Mouse (Mus musculus): ENCODE data around the gene Lsg1. TPM values are rescaled to one million over a fixed set of nuclear protein-coding genes. Genes with fewer than 3 reads are reported as not detected.

The Lsg1 gene
- total RNA-seq, 2 experiments from 2014 or later, result 19.5 to 20.2 TPM

DNA sequence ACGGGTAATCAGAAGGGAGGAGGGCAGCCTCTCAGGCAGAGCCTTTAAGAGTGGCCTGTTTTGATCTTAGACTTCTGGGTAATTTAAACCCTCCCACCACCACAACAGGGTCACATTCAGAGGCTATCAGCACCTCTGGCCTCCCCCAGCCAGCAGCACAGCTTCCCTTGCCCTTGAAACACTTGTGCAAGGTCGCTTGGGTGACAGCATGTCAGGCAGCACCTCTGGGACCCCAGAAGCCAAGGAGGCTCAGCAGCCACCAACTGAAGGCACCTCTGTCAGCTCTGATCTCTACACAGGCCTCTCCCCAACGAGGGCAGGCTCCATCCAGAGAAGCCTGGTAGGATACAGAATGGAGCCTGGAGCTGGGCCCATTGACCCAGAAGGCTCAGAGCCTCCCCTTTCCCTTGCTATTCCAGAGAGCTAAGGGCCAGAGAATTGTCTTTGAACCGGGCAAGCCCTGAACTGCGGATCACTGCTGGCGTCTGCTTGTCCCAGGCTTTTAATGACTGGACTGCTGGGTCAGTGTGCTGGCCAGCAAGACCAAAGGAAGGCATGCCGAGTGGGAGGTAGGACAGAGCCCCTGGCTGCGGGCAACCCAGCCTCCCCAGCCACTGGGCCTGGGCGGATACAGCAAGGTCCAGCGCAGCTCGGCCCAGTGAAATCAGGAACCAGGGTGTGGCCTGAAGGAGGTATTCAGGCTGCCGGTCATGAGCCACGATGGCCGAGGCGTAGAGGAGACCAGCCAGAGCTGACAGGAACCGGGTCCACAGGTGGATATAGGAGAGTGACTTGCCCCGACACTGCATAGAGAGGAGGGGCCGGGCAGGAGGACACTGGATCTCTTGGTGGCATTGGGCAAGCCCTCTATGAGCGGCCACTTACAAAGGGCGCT is 47.0 kb downstream of the Lsg1 start:
- DNase-seq, result no peak
- TF ChIP-seq CTCF (IDR thresholded peaks at IDR 0.05), result no peak
- intact Hi-C loops (cut with DNase I), result no loop called here
- no peak overlapping the region for H3K27ac ChIP-seq
- H3K4me3 ChIP-seq, result no peak overlapping the region

DNA sequence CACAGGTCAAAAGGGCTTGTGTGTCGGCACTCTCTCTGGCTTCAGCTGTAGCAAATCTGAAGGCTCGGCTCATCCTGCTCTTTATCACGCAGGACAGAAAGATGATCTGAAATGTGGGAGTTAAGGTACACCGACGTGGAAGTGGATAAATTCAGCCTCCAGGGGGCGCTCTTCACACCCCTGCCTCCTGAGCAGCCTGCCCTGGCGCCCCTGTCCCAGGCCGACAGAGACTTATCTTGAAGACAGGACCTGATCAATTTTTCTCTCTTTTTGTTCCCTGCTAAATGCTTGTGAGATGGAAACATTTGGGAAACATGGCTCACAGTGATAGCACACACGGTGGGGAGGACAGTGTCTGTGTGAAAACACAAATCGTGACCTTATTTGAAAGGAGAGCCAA is 48.0 kb downstream of the Lsg1 start:
- peak; percentile 68 for DNase-seq
- no peak overlapping the region for H3K4me3 ChIP-seq
- intact Hi-C loops (cut with DNase I), result no loop called here
- H3K27ac ChIP-seq, result no peak overlapping the region
- peak; percentile 84 for TF ChIP-seq CTCF (IDR thresholded peaks at IDR 0.05)

- no peak for TF ChIP-seq CTCF (IDR thresholded peaks at IDR 0.05)
- H3K4me3 ChIP-seq, result no peak overlapping the region
- intact Hi-C loops (cut with DNase I), result no loop called here
- no peak for DNase-seq
- no peak overlapping the region for H3K27ac ChIP-seq
These were observed 52.3 kb downstream of the Lsg1 start for GRCm38 (mm10) chr16:30535075-30535474.

GRCm38 (mm10) chr16:30533592-30533991 is 53.8 kb downstream of the Lsg1 start:
- Histone ChIP-seq H3K27ac (no peak overlapping the region), H3K4me3 (no peak overlapping the region)
- intact Hi-C loops (cut with DNase I), result no loop called here
- TF ChIP-seq CTCF (IDR thresholded peaks at IDR 0.05), result no peak
- DNase-seq, result no peak

DNA sequence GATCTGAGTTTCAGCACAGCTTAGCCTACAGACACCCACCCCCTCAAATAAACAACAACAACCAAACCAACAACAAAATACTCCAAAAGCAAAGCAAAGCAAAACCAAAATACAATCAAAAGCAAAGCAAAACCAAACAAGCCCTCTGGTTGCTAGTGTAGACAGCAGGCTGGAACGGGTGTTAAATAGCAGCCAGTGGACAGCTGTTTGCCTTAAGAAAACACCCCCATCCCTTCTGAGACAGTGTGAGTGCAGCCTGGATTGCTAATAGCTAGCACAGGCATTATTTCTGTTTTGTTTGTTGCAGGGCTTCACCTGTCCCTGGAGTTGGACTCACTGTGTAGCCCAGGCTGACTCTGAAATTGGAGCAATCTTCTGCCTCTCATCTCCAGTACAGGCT is 54.5 kb downstream of the Lsg1 start:
- intact Hi-C loops (cut with DNase I), result no loop called here
- Histone ChIP-seq H3K27ac (no peak overlapping the region), H3K4me3 (no peak overlapping the region)
- TF ChIP-seq CTCF (IDR thresholded peaks at IDR 0.05), result no peak
- no peak for DNase-seq

- DNase-seq, result peak; percentile 59
- Histone ChIP-seq H3K27ac (no peak overlapping the region), H3K4me3 (no peak overlapping the region)
- intact Hi-C loops (cut with DNase I), result no loop called here
- peak; percentile 80 for TF ChIP-seq CTCF (IDR thresholded peaks at IDR 0.05)
These were observed 55.5 kb downstream of the Lsg1 start for GRCm38 (mm10) chr16:30531761-30532406.

DNA sequence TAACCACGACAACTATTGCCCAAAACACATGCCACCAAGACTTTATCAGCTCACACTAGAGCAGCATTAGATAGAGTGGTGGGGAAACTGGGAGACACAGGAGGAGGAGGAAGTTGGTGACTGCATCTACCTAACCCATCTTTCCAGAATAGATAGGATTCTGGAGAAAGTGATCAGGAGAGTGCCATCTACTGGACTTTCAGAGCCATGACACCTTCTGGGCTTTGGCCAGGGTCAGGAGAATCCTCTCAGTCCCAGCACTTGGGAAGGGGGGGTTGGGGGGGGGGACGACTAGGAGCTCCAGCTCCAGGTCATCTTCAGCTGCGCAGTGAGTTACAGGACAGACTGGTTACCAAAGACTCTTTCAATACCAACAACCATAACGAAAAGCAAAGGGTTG is 56.6 kb downstream of the Lsg1 start:
- peak; percentile 66 for TF ChIP-seq CTCF (IDR thresholded peaks at IDR 0.05)
- Histone ChIP-seq H3K4me3 (no peak overlapping the region), H3K27ac (no peak overlapping the region)
- intact Hi-C loops (cut with DNase I), result no loop called here
- peak; percentile 43 for DNase-seq

GRCm38 (mm10) chr16:30528386-30528785 is 59.0 kb downstream of the Lsg1 start:
- Histone ChIP-seq H3K4me3 (no peak overlapping the region), H3K27ac (no peak overlapping the region)
- intact Hi-C loops (cut with DNase I), result no loop called here
- TF ChIP-seq CTCF (IDR thresholded peaks at IDR 0.05), result no peak
- DNase-seq, result no peak

GRCm38 (mm10) chr16:30527889-30528288 is 59.5 kb downstream of the Lsg1 start:
- intact Hi-C loops (cut with DNase I), result no loop called here
- no peak for TF ChIP-seq CTCF (IDR thresholded peaks at IDR 0.05)
- no peak overlapping the region for H3K4me3 ChIP-seq
- DNase-seq, result no peak
- no peak overlapping the region for H3K27ac ChIP-seq

DNA sequence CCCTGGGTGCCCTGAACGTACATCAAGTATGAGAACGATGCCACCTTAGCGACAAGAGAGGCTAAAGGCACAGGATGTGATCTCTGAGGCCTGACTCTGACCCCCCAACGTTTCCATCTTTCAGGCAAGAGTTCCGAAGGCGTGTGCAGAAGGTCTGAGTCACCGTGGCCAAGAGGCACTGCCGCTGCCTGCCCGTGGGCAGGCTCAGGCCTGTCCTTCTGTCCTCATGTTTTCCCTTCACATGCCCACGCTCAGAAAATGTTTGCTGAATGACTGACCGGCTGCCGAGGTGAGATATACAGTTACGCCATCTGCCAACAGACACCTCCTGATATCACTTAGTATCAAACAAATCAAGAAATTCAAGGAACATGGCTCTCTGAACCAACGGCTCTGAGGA is 61.6 kb downstream of the Lsg1 start:
- DNase-seq, result no peak
- Histone ChIP-seq H3K4me3 (no peak overlapping the region), H3K27ac (no peak overlapping the region)
- no peak for TF ChIP-seq CTCF (IDR thresholded peaks at IDR 0.05)
- intact Hi-C loops (cut with DNase I), result no loop called here

- intact Hi-C loops (cut with DNase I), result loop anchor here (5.0 kb wide), 1 partner anchor 272 kb away; no protein-coding TSS in a partner anchor
- TF ChIP-seq CTCF (IDR thresholded peaks at IDR 0.05), result no peak
- DNase-seq, result no peak
- H3K4me3 ChIP-seq, result no peak overlapping the region
- no peak overlapping the region for H3K27ac ChIP-seq
These were observed 62.9 kb downstream of the Lsg1 start for GRCm38 (mm10) chr16:30524481-30524880.

DNA sequence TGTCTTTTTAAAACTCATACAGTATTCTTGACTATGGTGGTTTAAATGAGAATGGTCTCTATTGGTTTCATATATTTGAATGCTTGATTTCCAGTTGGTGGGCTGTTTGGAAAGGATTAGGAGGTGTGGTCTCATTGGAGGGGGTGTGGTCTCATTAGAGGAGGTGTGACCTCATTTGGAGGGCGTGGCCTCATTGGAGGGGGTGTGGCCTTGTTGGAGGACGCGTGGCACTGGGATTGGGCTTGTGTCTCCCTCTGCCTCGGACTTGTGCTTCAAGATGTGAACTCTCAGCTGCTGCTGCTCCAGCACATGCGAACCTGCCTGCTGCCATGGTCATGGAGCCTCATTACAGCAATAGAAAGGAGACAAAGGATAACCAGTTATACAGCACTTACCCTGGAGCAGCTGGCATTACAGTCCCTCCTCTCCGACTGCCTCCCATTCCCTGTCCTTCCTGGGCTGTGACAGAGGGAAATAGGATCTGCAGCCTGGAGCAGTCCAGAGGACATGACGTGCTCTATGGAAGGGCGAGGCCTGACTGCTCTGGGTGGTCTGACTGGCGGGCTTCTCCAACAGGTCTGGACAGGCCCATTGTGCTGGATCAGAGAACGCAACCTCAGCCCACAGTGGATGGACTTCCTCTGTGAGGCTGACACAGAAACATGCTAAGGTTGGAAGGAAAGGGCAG is 65.0 kb downstream of the Lsg1 start:
- TF ChIP-seq CTCF (IDR thresholded peaks at IDR 0.05), result no peak
- no peak for DNase-seq
- Histone ChIP-seq H3K4me3 (no peak overlapping the region), H3K27ac (no peak overlapping the region)
- intact Hi-C loops (cut with DNase I), result loop anchor here (5.0 kb wide), 1 partner anchor 270 kb away; no protein-coding TSS in a partner anchor

- TF ChIP-seq CTCF (IDR thresholded peaks at IDR 0.05), result no peak; the same call in 1 of the 2 replicates
- peak overlapping the region; percentile 88; the same call in 1 of the 2 replicates for H3K27ac ChIP-seq
- H3K4me3 ChIP-seq, result no peak overlapping the region
- DNase-seq, result no peak
- intact Hi-C loops (cut with DNase I), result loop anchor here (5.0 kb wide), 1 partner anchor 269 kb away; no protein-coding TSS in a partner anchor
These were observed 66.2 kb downstream of the Lsg1 start for GRCm38 (mm10) chr16:30521147-30521546.

All from gastrocnemius, adult 2 months (tissue).